Mouse (Mus musculus): ENCODE measurements around the gene Gm9803. TPM values are rescaled to one million over a fixed set of nuclear protein-coding genes. Genes with fewer than 3 reads are reported as not detected.

Gm9803 gene
- polyA plus RNA-seq, 1 experiment = 1.1 TPM

DNA sequence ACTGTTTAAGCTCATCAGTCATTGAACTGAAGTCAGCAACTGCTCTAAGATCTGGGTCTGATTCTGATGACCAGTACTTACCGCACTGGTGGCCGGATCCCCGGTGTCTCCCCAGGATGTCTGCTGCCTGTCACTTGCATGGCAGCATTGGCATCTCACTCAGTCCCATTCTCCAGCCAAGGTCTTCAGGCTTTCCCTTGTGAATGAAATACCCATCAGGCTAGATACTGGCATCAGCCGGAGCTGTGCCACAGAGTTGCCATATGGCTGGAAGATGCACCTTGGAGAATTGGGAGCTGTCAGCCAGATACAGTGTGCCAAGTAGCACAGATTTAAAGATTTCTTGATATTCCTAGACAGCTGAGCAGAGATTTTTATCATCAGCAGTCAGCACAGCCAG, 21.3 kb upstream of the Gm9803 start:
- no peaks in the 10 kb centered on the region for H3K4me1 ChIP-seq (ENCODE audit: control insufficient read depth)
- no peak overlapping the region for H3K4me3 ChIP-seq (replicated peaks)
- H3K27me3 ChIP-seq (ENCODE audit: control insufficient read depth) = no peaks in the 10 kb centered on the region
- peaks cover 21% of the 10 kb centered on the region for H3K36me3 ChIP-seq (ENCODE audit: control insufficient read depth)
- no peak for TF ChIP-seq TAL1 (IDR thresholded peaks at IDR 0.05; ENCODE audit: low read length)
- TF ChIP-seq GATA1 (IDR thresholded peaks at IDR 0.05; ENCODE audit: low read length) = no peak
- H3K9me3 ChIP-seq (ENCODE audit: control insufficient read depth, low read length) = no peaks in the 10 kb centered on the region

DNA sequence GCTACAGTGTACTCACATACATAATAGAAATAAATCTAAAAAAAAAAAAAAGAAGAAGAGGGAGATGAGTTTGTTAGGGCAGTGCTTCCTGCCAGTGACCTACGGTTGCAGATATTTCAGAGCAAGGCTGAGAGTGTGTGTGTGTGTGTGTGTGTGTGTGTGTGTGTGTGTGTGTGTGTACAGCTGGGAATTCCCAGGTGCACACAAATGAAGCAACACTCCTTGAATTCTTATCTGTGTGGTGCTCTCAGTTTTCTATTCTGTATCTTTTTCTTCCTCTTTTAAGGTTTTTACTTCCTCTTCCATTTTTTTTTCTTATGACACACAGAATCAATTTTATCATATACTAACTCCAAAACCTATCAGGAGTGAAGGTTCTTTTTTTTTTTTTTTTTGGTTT, 19.6 kb upstream of the Gm9803 start:
- H3K36me3 ChIP-seq (ENCODE audit: control insufficient read depth) = peaks cover 11% of the 10 kb centered on the region
- H3K4me3 ChIP-seq (replicated peaks) = no peak overlapping the region
- H3K9me3 ChIP-seq (ENCODE audit: control insufficient read depth, low read length) = no peaks in the 10 kb centered on the region
- H3K4me1 ChIP-seq (ENCODE audit: control insufficient read depth) = no peaks in the 10 kb centered on the region
- no peak for TF ChIP-seq TAL1 (IDR thresholded peaks at IDR 0.05; ENCODE audit: low read length)
- H3K27me3 ChIP-seq (ENCODE audit: control insufficient read depth) = no peaks in the 10 kb centered on the region

DNA sequence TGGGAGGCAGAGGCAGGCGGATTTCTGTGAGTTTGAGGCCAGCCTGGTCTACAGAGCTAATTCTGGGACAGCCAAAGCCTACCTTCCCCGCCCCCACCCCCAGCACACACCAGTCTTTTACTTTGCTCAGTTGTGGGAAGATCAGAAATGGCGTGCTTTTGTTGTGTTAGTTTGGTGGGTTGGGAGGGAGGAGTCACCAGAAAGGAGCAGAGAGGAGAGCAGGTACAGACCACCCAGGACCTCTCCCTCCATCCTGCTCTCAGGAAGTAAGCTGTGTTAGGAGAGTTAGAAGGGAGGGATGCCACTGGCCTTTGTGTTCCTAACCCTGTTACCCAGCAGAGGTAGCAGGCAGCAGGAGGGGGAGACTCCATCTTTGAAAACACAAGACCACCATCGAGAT, 16.8 kb upstream of the Gm9803 start:
- no peaks in the 10 kb centered on the region; the same call in 1 of the 2 replicates for H3K9me3 ChIP-seq (ENCODE audit: control insufficient read depth, low read length)
- no peaks in the 10 kb centered on the region for H3K4me1 ChIP-seq (ENCODE audit: control insufficient read depth)
- TF ChIP-seq TAL1 (IDR thresholded peaks at IDR 0.05; ENCODE audit: low read length) (no peak), GATA1 (IDR thresholded peaks at IDR 0.05; ENCODE audit: low read length) (no peak)
- no peaks in the 10 kb centered on the region for H3K27me3 ChIP-seq (ENCODE audit: control insufficient read depth)
- H3K36me3 ChIP-seq (ENCODE audit: control insufficient read depth) = peaks cover 30% of the 10 kb centered on the region
- H3K4me3 ChIP-seq (replicated peaks) = no peak overlapping the region

DNA sequence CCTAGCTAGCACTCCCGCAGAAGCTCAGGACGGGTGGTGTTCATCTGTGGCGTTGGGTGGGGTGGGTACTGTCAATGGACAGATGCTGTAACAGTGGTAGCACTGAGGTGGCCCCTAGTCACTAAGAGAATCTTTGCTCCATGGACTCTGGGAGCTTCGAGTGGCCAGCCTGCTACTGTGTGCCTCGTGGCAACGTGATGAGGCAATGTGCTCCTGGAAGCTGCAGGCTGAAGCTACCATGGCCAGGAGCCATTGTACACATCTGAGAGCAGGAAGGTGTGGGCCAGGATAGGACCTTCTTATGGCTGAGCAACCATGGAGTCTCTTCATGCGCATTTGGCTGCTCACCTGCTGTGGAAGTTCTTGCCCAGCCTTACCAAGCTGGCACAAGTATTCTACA, 14.7 kb upstream of the Gm9803 start:
- no peak for TF ChIP-seq GATA1 (IDR thresholded peaks at IDR 0.05; ENCODE audit: low read length)
- TF ChIP-seq TAL1 (IDR thresholded peaks at IDR 0.05; ENCODE audit: low read length) = no peak
- Histone ChIP-seq H3K36me3 (ENCODE audit: control insufficient read depth) (peaks cover 35% of the 10 kb centered on the region), H3K27me3 (ENCODE audit: control insufficient read depth) (no peaks in the 10 kb centered on the region)

DNA sequence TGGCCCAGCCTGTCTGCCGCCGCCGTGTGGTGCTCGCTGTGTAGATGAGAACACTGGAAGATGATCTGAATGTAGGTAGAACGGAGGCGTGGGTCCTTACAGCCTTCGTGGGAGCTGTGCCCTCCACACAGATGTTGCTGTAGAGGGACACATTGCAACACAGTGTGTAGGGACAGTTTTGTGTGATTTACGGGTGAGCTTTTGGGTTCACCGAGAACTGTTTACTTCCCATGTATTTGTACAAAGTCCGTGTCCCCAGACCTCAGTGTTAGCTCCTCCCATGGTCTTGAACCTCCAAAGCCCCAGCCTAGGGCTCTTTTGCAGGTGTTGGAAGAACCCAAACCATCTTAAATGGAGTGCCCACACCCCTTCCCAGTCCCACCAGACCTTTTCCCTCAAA, 10.9 kb upstream of the Gm9803 start:
- TF ChIP-seq TAL1 (IDR thresholded peaks at IDR 0.05; ENCODE audit: low read length) (no peak), GATA1 (IDR thresholded peaks at IDR 0.05; ENCODE audit: low read length) (no peak)

More for the DNA sequence above, 14.7 kb upstream of the Gm9803 start:
- Histone ChIP-seq H3K9me3 (ENCODE audit: control insufficient read depth, low read length) (no peaks in the 10 kb centered on the region; the same call in 1 of the 2 replicates), H3K4me1 (ENCODE audit: control insufficient read depth) (no peaks in the 10 kb centered on the region), H3K4me3 (replicated peaks) (no peak overlapping the region)

DNA sequence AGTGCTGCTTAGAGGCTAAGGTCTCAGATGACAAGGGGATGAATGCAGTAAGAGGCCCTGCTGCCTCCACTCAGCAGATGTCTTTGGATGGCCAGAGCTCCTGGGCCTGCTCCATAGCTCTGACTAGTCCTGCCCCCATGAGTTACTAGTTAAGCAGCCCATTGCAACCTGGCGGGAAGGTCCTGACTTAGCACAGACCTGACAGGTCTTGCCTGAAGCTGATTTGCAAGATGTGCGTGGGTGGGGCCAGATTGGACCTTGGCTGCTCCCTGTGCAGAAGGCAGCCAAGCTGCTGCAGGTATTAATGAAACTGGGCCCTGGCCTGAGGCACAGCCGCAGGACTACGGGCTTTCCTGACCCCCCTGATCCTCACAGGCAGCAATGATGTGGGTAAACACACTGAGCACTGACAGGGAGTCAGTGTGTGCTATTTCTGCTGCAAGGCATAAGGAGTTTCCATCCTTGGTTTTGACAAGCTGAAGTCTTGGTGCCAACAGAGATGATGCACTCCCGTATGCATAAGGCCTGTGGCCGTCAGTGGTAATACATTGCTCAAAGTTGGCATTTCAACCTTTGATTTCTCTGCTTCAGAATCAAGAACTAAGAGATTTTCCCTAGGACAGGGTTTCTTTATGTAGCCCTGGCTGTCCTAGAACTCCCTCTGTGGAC, 6.8 kb upstream of the Gm9803 start:
- TF ChIP-seq GATA1 (IDR thresholded peaks at IDR 0.05; ENCODE audit: low read length) (no peak), TAL1 (IDR thresholded peaks at IDR 0.05; ENCODE audit: low read length) (no peak)
- no peaks in the 10 kb centered on the region for H3K9me3 ChIP-seq (ENCODE audit: control insufficient read depth, low read length)
- no peaks in the 10 kb centered on the region for H3K4me1 ChIP-seq (ENCODE audit: control insufficient read depth)
- H3K36me3 ChIP-seq (ENCODE audit: control insufficient read depth) = peaks cover 5% of the 10 kb centered on the region
- H3K27me3 ChIP-seq (ENCODE audit: control insufficient read depth) = no peaks in the 10 kb centered on the region
- H3K4me3 ChIP-seq (replicated peaks) = no peak overlapping the region

More for the DNA sequence above, 10.9 kb upstream of the Gm9803 start:
- H3K4me3 ChIP-seq (replicated peaks) = no peak overlapping the region
- no peaks in the 10 kb centered on the region; the same call in 1 of the 2 replicates for H3K9me3 ChIP-seq (ENCODE audit: control insufficient read depth, low read length)
- H3K27me3 ChIP-seq (ENCODE audit: control insufficient read depth) = no peaks in the 10 kb centered on the region
- peaks cover 32% of the 10 kb centered on the region for H3K36me3 ChIP-seq (ENCODE audit: control insufficient read depth)
- no peaks in the 10 kb centered on the region for H3K4me1 ChIP-seq (ENCODE audit: control insufficient read depth)

DNA sequence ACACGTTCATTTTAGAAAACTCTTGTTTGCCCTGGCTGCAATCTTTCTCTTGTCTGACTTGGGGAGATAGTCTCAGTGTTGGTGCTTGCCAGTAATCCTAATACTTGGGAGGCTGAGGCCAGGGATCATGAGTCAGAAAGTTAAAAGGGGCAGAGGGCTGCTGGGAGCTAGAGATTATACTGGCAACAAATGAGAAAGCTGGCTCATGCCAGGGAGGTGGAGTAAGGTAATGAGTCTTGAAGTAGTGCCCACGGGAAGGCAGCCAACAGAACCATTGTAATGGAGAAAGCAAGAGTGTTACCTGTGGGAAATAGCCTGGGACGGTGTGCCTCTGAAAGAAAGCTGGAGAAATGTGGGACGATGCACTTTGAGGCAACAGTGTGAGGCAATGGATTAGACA, 6.0 kb upstream of the Gm9803 start:
- Histone ChIP-seq H3K4me1 (ENCODE audit: control insufficient read depth) (no peaks in the 10 kb centered on the region), H3K27me3 (ENCODE audit: control insufficient read depth) (no peaks in the 10 kb centered on the region), H3K36me3 (ENCODE audit: control insufficient read depth) (peaks cover 3% of the 10 kb centered on the region), H3K4me3 (replicated peaks) (no peak overlapping the region), H3K9me3 (ENCODE audit: control insufficient read depth, low read length) (no peaks in the 10 kb centered on the region)
- TF ChIP-seq TAL1 (IDR thresholded peaks at IDR 0.05; ENCODE audit: low read length) = no peak
- no peak for TF ChIP-seq GATA1 (IDR thresholded peaks at IDR 0.05; ENCODE audit: low read length)

DNA sequence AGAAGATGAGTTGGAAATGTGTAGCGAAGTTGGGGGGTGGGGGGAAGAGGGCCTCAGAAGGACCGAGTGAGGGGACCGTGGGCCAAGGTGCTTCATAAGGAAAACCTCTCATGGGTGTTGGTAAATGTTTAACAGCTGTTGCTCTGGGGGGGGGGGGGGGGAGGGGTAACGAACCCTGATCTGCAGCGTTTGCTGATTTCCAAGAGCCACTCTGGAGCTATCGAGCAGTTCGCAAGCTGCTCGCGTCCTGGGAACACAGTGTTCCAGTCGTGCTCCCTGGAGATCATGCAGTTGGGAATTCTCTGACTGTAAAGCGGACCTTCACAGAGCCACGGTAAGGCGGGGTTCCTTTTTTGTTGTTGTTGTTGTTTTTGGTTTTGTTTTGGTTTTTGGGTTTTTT, 5.5 kb upstream of the Gm9803 start:
- TF ChIP-seq TAL1 (IDR thresholded peaks at IDR 0.05; ENCODE audit: low read length) = no peak
- no peak for TF ChIP-seq GATA1 (IDR thresholded peaks at IDR 0.05; ENCODE audit: low read length)
- H3K27me3 ChIP-seq (ENCODE audit: control insufficient read depth) = no peaks in the 10 kb centered on the region
- H3K9me3 ChIP-seq (ENCODE audit: control insufficient read depth, low read length) = no peaks in the 10 kb centered on the region
- no peaks in the 10 kb centered on the region for H3K4me1 ChIP-seq (ENCODE audit: control insufficient read depth)
- no peak overlapping the region for H3K4me3 ChIP-seq (replicated peaks)
- no peaks in the 10 kb centered on the region; the same call in 1 of the 2 replicates for H3K36me3 ChIP-seq (ENCODE audit: control insufficient read depth)

DNA sequence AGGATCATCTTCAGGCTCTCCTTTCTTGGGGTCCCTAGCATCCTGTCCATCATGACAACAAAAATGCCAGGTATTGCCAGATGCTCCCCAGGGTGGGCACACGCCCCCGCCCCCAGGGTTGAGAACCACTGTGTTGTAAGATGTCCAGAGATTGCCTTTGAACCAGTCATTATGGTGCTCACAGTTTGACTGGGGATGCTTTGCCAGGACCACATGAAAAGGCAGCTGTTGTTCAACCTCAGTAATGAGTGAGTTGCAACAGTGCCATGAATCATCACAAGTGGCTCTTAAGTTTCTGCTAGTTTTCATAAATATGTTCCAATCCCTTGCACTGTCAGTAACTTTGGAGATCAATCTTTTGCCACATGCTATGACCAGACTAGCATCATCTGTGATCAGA, 3.9 kb upstream of the Gm9803 start:
- H3K9me3 ChIP-seq (ENCODE audit: control insufficient read depth, low read length) = no peaks in the 10 kb centered on the region
- no peak overlapping the region for H3K4me3 ChIP-seq (replicated peaks)
- H3K36me3 ChIP-seq (ENCODE audit: control insufficient read depth) = peaks cover 4% of the 10 kb centered on the region; the same call in 1 of the 2 replicates
- H3K27me3 ChIP-seq (ENCODE audit: control insufficient read depth) = no peaks in the 10 kb centered on the region
- H3K4me1 ChIP-seq (ENCODE audit: control insufficient read depth) = no peaks in the 10 kb centered on the region
- TF ChIP-seq TAL1 (IDR thresholded peaks at IDR 0.05; ENCODE audit: low read length) (no peak), GATA1 (IDR thresholded peaks at IDR 0.05; ENCODE audit: low read length) (no peak)
